Mouse (Mus musculus) fat pad, adult 2 months (tissue): ENCODE measurements around the gene BC048679.

ENCODE experiments used
- DNase-seq: peaks from one replicate; pipeline ENCODE4 v3.0.0-alpha.2; 2011; ENCODE audit warnings: low read depth, low spot score; ENCODE audit errors: extremely low read depth

Gene BC048679

GRCm38 (mm10) chr7:81498181-81498580, at the start of gene BC048679:
BC048679 (minus strand) TSS chr7:81498281.
- no peak for DNase-seq

GRCm38 (mm10) chr7:81542934-81543333, 44.9 kb upstream of the BC048679 start:
- DNase-seq = no peak

GRCm38 (mm10) chr7:81541924-81542524, 43.9 kb upstream of the BC048679 start:
- DNase-seq = no peak

GRCm38 (mm10) chr7:81540999-81541398, 42.9 kb upstream of the BC048679 start:
- no peak for DNase-seq

GRCm38 (mm10) chr7:81539565-81539964, 41.5 kb upstream of the BC048679 start:
- no peak for DNase-seq

- DNase-seq = no peak
Measured at GRCm38 (mm10) chr7:81538070-81538675, 40.1 kb upstream of the BC048679 start.

GRCm38 (mm10) chr7:81536478-81536877, 38.4 kb upstream of the BC048679 start:
- peak; percentile 96 for DNase-seq

- no peak for DNase-seq
Measured at GRCm38 (mm10) chr7:81531462-81531861, 33.4 kb upstream of the BC048679 start.

GRCm38 (mm10) chr7:81528918-81529317, 30.8 kb upstream of the BC048679 start:
- no peak for DNase-seq

- no peak for DNase-seq
Measured at GRCm38 (mm10) chr7:81523663-81524017, 25.6 kb upstream of the BC048679 start.

- DNase-seq = no peak
Measured at GRCm38 (mm10) chr7:81523008-81523662, 25.1 kb upstream of the BC048679 start.

- no peak for DNase-seq
Measured at GRCm38 (mm10) chr7:81516154-81517030, 18.3 kb upstream of the BC048679 start.

- DNase-seq = no peak
Measured at GRCm38 (mm10) chr7:81514906-81515590, 17.0 kb upstream of the BC048679 start.

- no peak for DNase-seq
Measured at GRCm38 (mm10) chr7:81501050-81501449, 3.0 kb upstream of the BC048679 start.

- no peak for DNase-seq
Measured at GRCm38 (mm10) chr7:81497171-81497570, 910 bp downstream of the BC048679 start.

- no peak for DNase-seq
Measured at GRCm38 (mm10) chr7:81493331-81494021, 4.6 kb downstream of the BC048679 start, which contains the start of gene Ap3b2. Ap3b2 (minus strand) TSS chr7:81493925.

GRCm38 (mm10) chr7:81492628-81493027, 5.5 kb downstream of the BC048679 start:
- no peak for DNase-seq

GRCm38 (mm10) chr7:81489649-81490048, 8.4 kb downstream of the BC048679 start:
- no peak for DNase-seq

GRCm38 (mm10) chr7:81480800-81481199, 17.3 kb downstream of the BC048679 start:
- DNase-seq = no peak

- no peak for DNase-seq
Measured at GRCm38 (mm10) chr7:81479531-81480090, 18.5 kb downstream of the BC048679 start.
